Mouse (Mus musculus) left cerebral cortex, adult 2 months (tissue): Measurements from ENCODE around the gene Nr4a3. TPM values are rescaled to one million over a fixed set of nuclear protein-coding genes. Genes with fewer than 3 reads are reported as not detected.

ENCODE experiments used
- DNase-seq, 2 experiments: peaks; one replicate each; pipeline ENCODE4 v3.0.0; 2021 to 2022; ENCODE audit warnings: low spot score in 2 of 2, mixed read lengths in 1 of 2; ENCODE audit errors: extremely low spot score in 1 of 2
- H3K27ac ChIP-seq: fragments of 200-600 bp; 2 replicates; pipeline ENCODE4 v1.8.1; 2022
- H3K4me3 ChIP-seq: fragments of 200-600 bp; 2 replicates; pipeline ENCODE4 v1.8.1; 2022
- CTCF ChIP-seq: fragments of 200-600 bp; IDR thresholded peaks from 2 replicates; pipeline ENCODE4 v1.8.1; 2022; ENCODE audit warnings: antibody characterized with exemption, mild to moderate bottlenecking, moderate library complexity
- intact Hi-C: fragments of 180-260 bp; cut with DNase I; formaldehyde crosslinking; loops from one replicate; pipeline ENCODE4 v1.15.1; 2025
- long read RNA-seq, 2 experiments: library from polyadenylated mRNA; stranded (forward); transcript quantifications; one replicate each; pipeline ENCODE4 v2.0.0; 2021; ENCODE audit warnings: borderline mapping rate in 2 of 2
- total RNA-seq, 2 experiments: library from RNA; stranded (reverse); gene quantifications; 2 replicates each; pipeline ENCODE4 v1.2.3; 2021

Nr4a3 gene
- total RNA-seq = 10 to 100 TPM; 23.9 to 53.9 TPM
- long read RNA-seq, experiment 1, partial matches to known transcripts = 0 of 1 reads
- long read RNA-seq, experiment 1, other reads (novel, unspliced or antisense) = 1 of 1 reads
- long read RNA-seq, experiment 2, partial matches to known transcripts = 0 of 4 reads
- long read RNA-seq, experiment 2, other reads (novel, unspliced or antisense) = 4 of 4 reads

DNA sequence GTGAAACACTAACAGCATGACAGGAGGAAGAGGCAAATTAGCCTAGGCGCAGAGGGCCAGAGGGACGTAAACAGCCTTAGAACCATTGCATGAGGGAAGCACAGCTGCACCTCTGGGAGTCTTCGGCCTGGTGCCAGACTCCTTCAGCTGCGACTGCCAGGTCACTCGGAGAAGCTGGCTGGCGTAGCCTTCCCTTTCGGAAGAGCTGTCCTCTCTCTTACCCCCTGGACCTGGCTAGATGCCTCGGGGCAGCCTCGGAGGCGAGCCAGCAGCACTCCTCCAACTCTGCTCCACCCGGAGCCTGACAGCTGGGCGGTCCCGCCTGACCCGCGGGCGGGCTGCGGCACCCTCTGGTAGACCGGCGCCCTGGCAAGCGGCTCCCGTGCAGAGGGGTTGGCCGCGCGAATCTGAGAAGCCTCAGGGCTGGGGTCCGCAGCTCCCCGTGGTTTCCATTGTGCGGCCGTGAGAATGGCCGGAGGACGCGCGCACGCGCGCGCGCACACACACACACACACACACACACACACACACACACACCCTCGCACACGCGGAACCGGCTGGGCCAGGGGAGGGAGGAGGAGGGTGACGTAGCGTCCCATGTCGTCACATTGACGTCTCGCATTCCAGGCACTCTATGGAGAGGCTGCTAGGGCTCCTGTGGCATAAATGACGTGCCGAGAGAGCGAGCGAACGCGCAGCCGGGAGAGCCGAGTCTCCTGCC, at the start of gene Nr4a3:
Nr4a3 (plus strand) TSS at position 663 of the 721 bp plus-strand sequence.
- intact Hi-C loops = loop anchor here (2.0 to 10.0 kb wide), 6 partner anchors 96 to 540 kb away; partner anchors contain the start of genes Erp44 and Invs
- peak within 1 kb of the TSS; percentile 71 for H3K4me3 ChIP-seq
- TF ChIP-seq CTCF = peak; percentile 4
- H3K27ac ChIP-seq = peak within 1 kb of the TSS; percentile 86
- peak; percentile 87 to 90 for DNase-seq

DNA sequence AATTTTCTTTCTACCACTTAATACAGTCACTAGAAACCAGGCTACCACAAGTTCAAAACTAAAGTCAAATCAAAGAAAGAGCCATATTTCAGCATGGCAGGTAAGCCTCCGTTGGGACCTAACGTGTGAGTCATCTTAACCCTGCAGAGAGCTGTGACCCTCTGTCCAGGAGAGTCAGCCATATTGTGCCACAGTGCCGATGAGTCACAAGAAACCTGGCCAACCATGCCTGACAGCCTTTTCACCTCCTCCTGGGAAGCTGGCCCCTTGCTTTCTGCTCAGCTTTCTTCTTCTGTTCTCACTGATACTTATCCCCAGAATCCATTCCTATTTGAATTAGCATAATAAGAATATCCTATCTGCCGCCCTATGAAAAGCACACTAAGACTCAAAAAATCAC, 42.0 kb upstream of the Nr4a3 start:
- no peak overlapping the region for H3K27ac ChIP-seq
- no peak for TF ChIP-seq CTCF
- no peak overlapping the region for H3K4me3 ChIP-seq
- DNase-seq = no peak
- intact Hi-C loops = no loop called here

GRCm38 (mm10) chr4:48003456-48003855, 41.5 kb upstream of the Nr4a3 start:
- no peak for TF ChIP-seq CTCF
- Histone ChIP-seq H3K27ac (no peak overlapping the region), H3K4me3 (no peak overlapping the region)
- intact Hi-C loops = no loop called here
- peak; percentile 14 to 22 for DNase-seq

DNA sequence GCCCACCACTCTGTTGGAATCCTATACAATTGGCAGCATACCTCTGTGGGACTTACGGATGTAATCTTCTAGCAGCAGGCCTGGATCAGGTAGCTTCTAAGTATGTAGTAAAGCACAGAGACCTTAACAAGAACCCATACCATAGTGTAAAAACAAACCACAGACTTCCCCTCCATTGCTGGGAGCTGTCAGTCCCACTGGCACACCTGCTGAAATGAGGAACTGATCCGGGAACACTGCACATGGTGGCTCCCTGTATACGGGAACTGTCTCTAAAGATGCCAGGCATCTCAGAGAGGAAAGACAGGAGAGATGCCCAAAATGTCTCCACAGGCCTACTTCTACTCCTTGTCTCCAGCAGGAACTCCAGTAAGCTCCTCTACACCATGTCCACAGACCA, 38.6 kb upstream of the Nr4a3 start:
- TF ChIP-seq CTCF = no peak
- no peak for DNase-seq
- intact Hi-C loops = no loop called here
- Histone ChIP-seq H3K27ac (no peak overlapping the region), H3K4me3 (no peak overlapping the region)

- H3K4me3 ChIP-seq = no peak overlapping the region
- no peak overlapping the region for H3K27ac ChIP-seq
- TF ChIP-seq CTCF = no peak
- intact Hi-C loops = no loop called here
- DNase-seq = no peak
Measured at GRCm38 (mm10) chr4:48012209-48012608, 32.7 kb upstream of the Nr4a3 start.

DNA sequence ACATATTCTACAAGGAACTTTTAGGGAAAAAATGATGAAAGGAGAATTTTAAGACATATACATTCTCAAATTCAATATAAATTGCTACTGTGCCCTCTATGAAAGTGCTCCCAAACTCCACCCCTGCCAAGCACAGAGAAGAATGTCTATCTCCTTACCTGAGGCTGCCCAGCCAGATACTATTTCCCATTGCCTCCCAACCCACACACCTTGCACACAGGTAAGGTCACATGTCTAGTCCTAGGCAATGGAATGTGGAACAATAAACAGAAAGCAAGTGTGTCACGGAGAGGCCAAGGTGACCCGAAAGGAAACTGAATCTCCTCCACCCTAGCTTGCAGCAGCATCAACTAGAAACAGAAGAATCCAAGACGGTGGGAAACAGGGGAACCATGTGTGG, 22.0 kb upstream of the Nr4a3 start:
- no peak for TF ChIP-seq CTCF
- DNase-seq = no peak
- no peak overlapping the region for H3K27ac ChIP-seq
- intact Hi-C loops = no loop called here
- H3K4me3 ChIP-seq = no peak overlapping the region

DNA sequence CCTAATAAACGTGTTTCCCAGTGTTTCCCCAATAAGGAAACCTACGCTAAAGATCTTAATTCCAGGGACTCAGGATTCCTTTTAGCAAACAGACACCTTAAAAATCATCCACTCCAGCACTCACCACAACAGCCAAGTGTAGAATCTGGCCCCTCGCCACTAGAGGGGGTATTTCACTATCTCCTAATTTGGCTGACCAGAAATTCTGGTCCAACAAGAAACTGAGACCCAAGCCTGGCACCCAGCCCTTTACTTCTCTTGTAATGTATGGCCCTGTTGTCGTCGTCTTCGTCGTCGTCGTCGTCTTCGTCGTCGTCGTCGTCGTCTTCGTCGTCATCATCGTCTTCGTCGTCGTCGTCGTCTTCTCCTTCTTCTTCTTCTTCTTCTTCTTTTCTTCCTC, 15.3 kb upstream of the Nr4a3 start:
- peak; percentile 48 for TF ChIP-seq CTCF
- intact Hi-C loops = no loop called here
- H3K27ac ChIP-seq = no peak overlapping the region

GRCm38 (mm10) chr4:48034287-48034686, 10.7 kb upstream of the Nr4a3 start:
- DNase-seq = no peak
- Histone ChIP-seq H3K27ac (no peak overlapping the region), H3K4me3 (no peak overlapping the region)
- intact Hi-C loops = no loop called here
- TF ChIP-seq CTCF = no peak

More for the DNA sequence above, 15.3 kb upstream of the Nr4a3 start:
- no peak for DNase-seq
- no peak overlapping the region for H3K4me3 ChIP-seq

DNA sequence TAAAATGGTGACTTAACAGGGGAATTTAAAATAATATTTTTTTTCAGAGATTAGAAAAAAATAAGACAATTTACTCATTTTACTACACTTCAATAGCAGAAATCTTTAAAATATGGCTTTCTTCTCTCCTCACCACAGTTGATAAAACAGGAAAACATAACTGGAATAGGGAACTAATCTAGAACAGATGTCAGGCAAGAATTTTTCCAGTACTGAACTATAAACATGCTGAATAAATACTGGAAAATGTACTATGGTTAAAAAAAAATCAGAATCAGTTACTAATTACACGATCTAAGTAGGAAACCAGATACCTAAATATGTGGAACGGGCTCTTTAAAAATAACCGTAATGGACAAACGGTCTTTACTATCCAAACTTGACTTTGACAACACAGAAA, 7.3 kb upstream of the Nr4a3 start:
- TF ChIP-seq CTCF = no peak
- intact Hi-C loops = loop anchor here (2.0 kb wide), 1 partner anchor 459 kb away; no protein-coding TSS in a partner anchor
- no peak overlapping the region for H3K4me3 ChIP-seq
- H3K27ac ChIP-seq = no peak overlapping the region
- DNase-seq = no peak

GRCm38 (mm10) chr4:48038847-48039246, 6.1 kb upstream of the Nr4a3 start:
- no peak for DNase-seq
- no peak overlapping the region for H3K27ac ChIP-seq
- intact Hi-C loops = no loop called here
- no peak overlapping the region for H3K4me3 ChIP-seq
- TF ChIP-seq CTCF = no peak

- no peak for DNase-seq
- TF ChIP-seq CTCF = no peak
- Histone ChIP-seq H3K27ac (no peak overlapping the region), H3K4me3 (no peak overlapping the region)
- intact Hi-C loops = loop anchor here (5.0 to 10.0 kb wide), 2 partner anchors 157 to 535 kb away; no protein-coding TSS in a partner anchor
Measured at GRCm38 (mm10) chr4:48039736-48040135, 5.2 kb upstream of the Nr4a3 start.

GRCm38 (mm10) chr4:48042466-48042785, 2.5 kb upstream of the Nr4a3 start:
- peak overlapping the region; percentile 99 for H3K27ac ChIP-seq
- intact Hi-C loops = loop anchor here (2.0 to 10.0 kb wide), 4 partner anchors 160 to 690 kb away; partner anchors contain the start of gene Tgfbr1
- no peak for TF ChIP-seq CTCF
- DNase-seq = no peak
- H3K4me3 ChIP-seq = peak overlapping the region; percentile 71
